Comparison of ENCODE assay signal across 8 mouse cellular contexts in the genomic region with DNA sequence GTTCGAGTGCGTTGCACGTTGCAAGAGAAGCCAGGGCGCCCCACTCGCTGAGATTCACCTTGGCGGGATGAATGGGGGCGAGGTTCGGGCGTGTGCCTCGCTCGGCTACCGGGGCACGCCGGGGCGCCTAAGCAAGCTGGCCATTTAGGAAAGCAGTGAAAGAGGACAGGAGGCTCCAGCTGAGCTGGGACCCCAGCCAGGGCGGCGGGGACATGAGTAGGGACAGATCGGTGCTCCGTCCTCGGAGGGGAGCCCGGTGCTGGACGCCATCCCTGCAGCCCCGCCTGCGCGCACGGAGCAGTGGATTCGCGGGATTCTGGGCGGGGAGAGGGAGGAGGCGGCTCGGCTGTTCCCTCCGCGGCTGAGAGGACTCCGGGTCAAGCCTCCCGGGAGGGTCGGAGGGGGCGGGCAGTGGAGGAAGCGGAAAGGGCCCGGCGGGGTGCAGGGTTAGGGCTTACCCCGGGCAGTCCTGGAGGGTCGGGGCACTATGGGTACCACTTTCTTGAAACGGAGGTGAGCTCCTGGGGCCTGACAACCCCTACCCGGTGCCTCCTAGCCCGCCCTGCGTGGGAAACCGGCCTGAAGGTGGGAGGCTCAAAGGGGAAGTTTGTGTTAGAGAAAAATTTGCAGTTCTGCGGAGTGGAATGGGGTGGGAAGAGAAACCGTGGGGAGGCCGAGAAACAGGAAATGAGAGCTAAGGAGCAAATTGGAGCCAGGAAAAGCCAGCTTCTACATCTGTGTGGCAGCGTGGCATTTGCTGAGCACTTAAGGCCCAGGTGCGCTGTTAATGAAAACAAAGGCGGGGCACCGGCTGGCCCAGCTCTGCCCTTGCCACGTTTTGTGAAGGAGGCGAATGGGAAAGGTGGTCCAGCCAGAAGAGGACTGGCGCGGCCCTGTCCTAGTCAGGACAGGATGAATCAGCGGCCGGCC. TPM values are rescaled to one million over a fixed set of nuclear protein-coding genes. Genes with fewer than 3 reads are reported as not detected.
DNase-seq lines count a peak whose midpoint lies in the region; ATAC-seq and TF ChIP-seq lines count a peak whose summit lies in the region.

No protein-coding gene starts in this region.

- peak overlapping the region; percentile 84 for H3K9ac ChIP-seq in hindbrain, postnatal 0 days (replicated peaks; ENCODE audit: low read length)

- WGBS in hindbrain, postnatal 0 days, result 2% methylated on average over 60 of the region's 60 CpGs
- WGBS in small intestine, adult 2 months, result 1% methylated on average over 60 of the region's 60 CpGs

- H3K27ac ChIP-seq in hindbrain, postnatal 0 days, result peak overlapping the region; percentile 96
- no peak overlapping the region for H3K27ac ChIP-seq in small intestine, adult 2 months (ENCODE audit: insufficient read depth, low read depth, low read length)

- ATAC-seq in common myeloid progenitor, adult 5-6 weeks (replicated peaks; ENCODE audit: low read depth, poor library complexity, severe bottlenecking), result peak; percentile 35
- ATAC-seq in hindbrain, postnatal 0 days, result peak; percentile 58
- 0 out of 2 replicates have a peak, but pooled peaks have one; percentile 25 for ATAC-seq in megakaryocyte-erythroid progenitor cell, adult 5-6 weeks (replicated peaks; ENCODE audit: low FRiP score, low TSS enrichment, poor library complexity, severe bottlenecking)

- TF ChIP-seq POLR2A in small intestine, adult 2 months (IDR thresholded peaks at IDR 0.05; ENCODE audit: low read depth, low read length), result no peak

- DNase-seq in adrenal gland, postnatal 10 days, result peak; percentile 86
- peak; percentile 81 for DNase-seq in gastrocnemius, postnatal 10 days
- DNase-seq in hindbrain, postnatal 0 days (ENCODE audit: low spot score), result peak; percentile 75
- peak; percentile 66 to 67 for DNase-seq in left cerebral cortex, postnatal 25 days (ENCODE audit: low spot score in 2 of 2)
- DNase-seq in MN1 (ENCODE audit: low spot score), result no peak

- TF ChIP-seq CTCF in hindbrain, postnatal 0 days (IDR thresholded peaks at IDR 0.05; ENCODE audit: low read depth), result no peak
- TF ChIP-seq CTCF in small intestine, adult 2 months (IDR thresholded peaks at IDR 0.05; ENCODE audit: extremely low read depth, insufficient read length, insufficient replicate concordance, low read depth, low read length), result no peak

- H3K36me3 ChIP-seq in hindbrain, postnatal 0 days (ENCODE audit: insufficient read depth, low read length), result no peaks in the 10 kb centered on the region
- no peaks in the 10 kb centered on the region for H3K36me3 ChIP-seq in small intestine, adult 2 months (ENCODE audit: control insufficient read depth, insufficient read depth, low read length)

- H3K4me1 ChIP-seq in hindbrain, postnatal 0 days (ENCODE audit: insufficient read depth, low read length), result no peaks in the 10 kb centered on the region
- peaks cover 16% of the 10 kb centered on the region for H3K4me1 ChIP-seq in small intestine, adult 2 months (ENCODE audit: control insufficient read depth, insufficient read depth, insufficient read length, low read length)

- H3K4me2 ChIP-seq in hindbrain, postnatal 0 days (ENCODE audit: low read depth, low read length), result peak overlapping the region; percentile 99

- no peaks in the 10 kb centered on the region for H3K9me3 ChIP-seq in hindbrain, postnatal 0 days (ENCODE audit: low read length)

- no peaks in the 10 kb centered on the region for H3K27me3 ChIP-seq in hindbrain, postnatal 0 days (ENCODE audit: insufficient read depth, low read length)
- H3K27me3 ChIP-seq in small intestine, adult 2 months (ENCODE audit: control insufficient read depth, insufficient read depth, low read length), result peaks cover 26% of the 10 kb centered on the region

- intact Hi-C loops in left cerebral cortex, postnatal 25 days (cut with DNase I), result loop anchor here (1.0 to 5.0 kb wide), 5 partner anchors 71 to 344 kb away; no protein-coding TSS in a partner anchor

- H3K4me3 ChIP-seq in hindbrain, postnatal 0 days (ENCODE audit: low read length), result peak overlapping the region; percentile 60
- H3K4me3 ChIP-seq in small intestine, adult 2 months (ENCODE audit: low read depth, low read length), result peak overlapping the region; percentile 65

RNA-seq across cellular contexts. Expression of gene Klf12, which starts 1.4 kb away (rescaled TPM):
- total RNA-seq in adrenal gland, postnatal 10 days (2021), result 10 to 100 TPM; 19.5 to 19.8 TPM
- 0.29 and 1.1 TPM in 2 replicates for total RNA-seq in common myeloid progenitor, adult 5-6 weeks (2017)
- 10 to 100 TPM; 11.8 to 14.2 TPM for total RNA-seq in gastrocnemius, postnatal 10 days (2021)
- total RNA-seq in hindbrain, postnatal 0 days (2014; rRNA removed), result 43.2 TPM in 2 replicates
- 19.5 and 21.1 TPM in 2 replicates for polyA plus RNA-seq in hindbrain, postnatal 0 days (2015; fragmentation: Nextera tagmentation; extraction: Ambion mirVana)
- total RNA-seq in left cerebral cortex, postnatal 25 days (2021), result 10 to 100 TPM; 45.1 to 51.3 TPM
- total RNA-seq in megakaryocyte-erythroid progenitor cell, adult 5-6 weeks (2014; fragmentation: Nextera tagmentation), result not detected in 2 replicates
- 6.7 TPM in 1 of 2 replicates, not detected in the other for total RNA-seq in megakaryocyte-erythroid progenitor cell, adult 5-6 weeks (2017)
- polyA plus RNA-seq in small intestine, adult 2 months (2012; rRNA removed), result 0.79 and 1.1 TPM in 2 replicates
